Mouse (Mus musculus) MEL (cell line): ENCODE data around the gene Btbd7. TPM values are rescaled to one million over a fixed set of nuclear protein-coding genes. Genes with fewer than 3 reads are reported as not detected.

Experiments used
- DNase-seq: peaks from one replicate; pipeline ENCODE4 v3.0.0; 2011; ENCODE audit warnings: low read depth, low spot score
- H3K27ac ChIP-seq: 2 replicates; pipeline ENCODE4 v1.5.1; 2012; ENCODE audit warnings: low read depth, mild to moderate bottlenecking, control low read depth, low read length, moderate library complexity; ENCODE audit not compliant: control insufficient read depth
- H3K27me3 ChIP-seq, 2 experiments: fragments of 150-350 bp in 1 of 2; sonication (generic) in 1 of 2; 2 replicates each; pipeline ENCODE4 v1.6.1; 2012; ENCODE audit warnings: low read length in 2 of 2, mild to moderate bottlenecking in 2 of 2, improper control_type of control experiment in 1 of 2, moderate library complexity in 1 of 2; ENCODE audit not compliant: insufficient read depth in 2 of 2, control insufficient read depth in 1 of 2
- H3K36me3 ChIP-seq, 2 experiments: 2 replicates each; pipeline ENCODE4 v1.6.1; 2012 to 2014; ENCODE audit warnings: low read length in 2 of 2, improper control_type of control experiment in 1 of 2, inconsistent platforms in 1 of 2, mild to moderate bottlenecking in 1 of 2; ENCODE audit not compliant: insufficient read depth in 2 of 2, control insufficient read depth in 1 of 2
- H3K4me1 ChIP-seq, 2 experiments: fragments of 150-350 bp in 1 of 2; sonication (generic) in 1 of 2; 2 replicates each; pipeline ENCODE4 v1.6.1; 2012; ENCODE audit warnings: low read length in 2 of 2, improper control_type of control experiment in 1 of 2, mild to moderate bottlenecking in 1 of 2; ENCODE audit not compliant: insufficient read depth in 2 of 2, control insufficient read depth in 1 of 2
- H3K4me3 ChIP-seq, 2 experiments: fragments of 150-350 bp in 1 of 2; sonication (generic) in 1 of 2; 2 replicates each; pipeline ENCODE4 v1.5.1; 2012; ENCODE audit warnings: low read depth in 2 of 2, low read length in 2 of 2, mild to moderate bottlenecking in 2 of 2, moderate library complexity in 2 of 2, control low read depth in 1 of 2, improper control_type of control experiment in 1 of 2; ENCODE audit not compliant: control insufficient read depth in 1 of 2, insufficient read depth in 1 of 2
- H3K79me2 ChIP-seq: 2 replicates; pipeline ENCODE4 v1.6.1; 2012; ENCODE audit warnings: mild to moderate bottlenecking, low read length, moderate library complexity; ENCODE audit not compliant: control insufficient read depth, poor library complexity, insufficient read depth
- H3K9ac ChIP-seq: 2 replicates; pipeline ENCODE4 v1.6.1; 2012; ENCODE audit warnings: low read depth, mild to moderate bottlenecking, control low read depth, low read length, moderate library complexity; ENCODE audit not compliant: control insufficient read depth, poor library complexity, severe bottlenecking
- H3K9me3 ChIP-seq: fragments of 150-350 bp; sonication (generic); replicated peaks from 2 replicates; pipeline ENCODE4 v1.6.1; 2012; ENCODE audit warnings: mild to moderate bottlenecking, low read length, improper control_type of control experiment, moderate library complexity; ENCODE audit not compliant: insufficient read depth
- E2F4 ChIP-seq: IDR thresholded peaks from 2 replicates; pipeline ENCODE4 v1.6.1; 2011; ENCODE audit warnings: low read depth, low read length, improper control_type of control experiment, borderline replicate concordance
- ELF1 ChIP-seq: IDR thresholded peaks from 2 replicates; pipeline ENCODE4 v1.6.1; 2014; ENCODE audit warnings: low read depth, mild to moderate bottlenecking, inconsistent platforms, low read length, improper control_type of control experiment, moderate library complexity
- EP300 ChIP-seq, 2 experiments: IDR thresholded peaks; 2 replicates each; pipeline ENCODE4 v1.6.1; 2011; ENCODE audit warnings: improper control_type of control experiment in 2 of 2, low read length in 2 of 2, low read depth in 1 of 2, mild to moderate bottlenecking in 1 of 2
- ETS1 ChIP-seq: IDR thresholded peaks from 2 replicates; pipeline ENCODE4 v1.6.1; 2012; ENCODE audit warnings: low read depth, mild to moderate bottlenecking, inconsistent platforms, low read length, improper control_type of control experiment, moderate library complexity
- GATA1 ChIP-seq: IDR thresholded peaks from 2 replicates; pipeline ENCODE4 v1.6.1; 2011; ENCODE audit warnings: low read depth, low read length, improper control_type of control experiment
- HCFC1 ChIP-seq: IDR thresholded peaks from 2 replicates; pipeline ENCODE4 v1.6.1; 2012; ENCODE audit warnings: low read depth, mild to moderate bottlenecking, inconsistent platforms, low read length, improper control_type of control experiment, moderate library complexity
- JUND ChIP-seq: IDR thresholded peaks from 2 replicates; pipeline ENCODE4 v1.6.1; 2011; ENCODE audit warnings: low read depth, mild to moderate bottlenecking, improper control_type of control experiment, low read length
- KAT2A ChIP-seq: conservative IDR thresholded peaks from 2 replicates; pipeline ENCODE4 v1.6.1; 2012; ENCODE audit warnings: low read depth, low read length, improper control_type of control experiment, inconsistent platforms
- MAFK ChIP-seq: IDR thresholded peaks from 2 replicates; pipeline ENCODE4 v1.6.1; 2011; ENCODE audit warnings: low read depth, mild to moderate bottlenecking, low read length, improper control_type of control experiment, borderline replicate concordance
- MAX ChIP-seq: IDR thresholded peaks from 2 replicates; pipeline ENCODE4 v1.6.1; 2011; ENCODE audit warnings: low read length, improper control_type of control experiment
- MAZ ChIP-seq: IDR thresholded peaks from 2 replicates; pipeline ENCODE4 v1.6.1; 2012; ENCODE audit warnings: low read depth, mild to moderate bottlenecking, inconsistent platforms, low read length, improper control_type of control experiment
- MXI1 ChIP-seq: IDR thresholded peaks from 2 replicates; pipeline ENCODE4 v1.6.1; 2011; ENCODE audit warnings: mild to moderate bottlenecking, low read depth, low read length, improper control_type of control experiment
- MYB ChIP-seq: IDR thresholded peaks from 2 replicates; pipeline ENCODE4 v1.6.1; 2011; ENCODE audit warnings: mild to moderate bottlenecking, low read depth, low read length, improper control_type of control experiment
- NRF1 ChIP-seq: IDR thresholded peaks from 2 replicates; pipeline ENCODE4 v1.6.1; 2014; ENCODE audit warnings: low read depth, mild to moderate bottlenecking, inconsistent platforms, low read length, improper control_type of control experiment, moderate library complexity; ENCODE audit not compliant: poor library complexity, insufficient read depth, severe bottlenecking
- POLR2AphosphoS2 ChIP-seq: IDR thresholded peaks from 2 replicates; pipeline ENCODE4 v1.6.1; 2011; ENCODE audit warnings: low read length, improper control_type of control experiment
- RAD21 ChIP-seq: IDR thresholded peaks from 2 replicates; pipeline ENCODE4 v1.6.1; 2011; ENCODE audit warnings: mild to moderate bottlenecking, low read depth, low read length, improper control_type of control experiment
- RCOR1 ChIP-seq: IDR thresholded peaks from 2 replicates; pipeline ENCODE4 v1.6.1; 2012; ENCODE audit warnings: low read depth, mild to moderate bottlenecking, inconsistent platforms, low read length, improper control_type of control experiment
- SIN3A ChIP-seq: IDR thresholded peaks from 2 replicates; pipeline ENCODE4 v1.6.1; 2012; ENCODE audit warnings: low read length, improper control_type of control experiment, inconsistent platforms
- SMC3 ChIP-seq: IDR thresholded peaks from 2 replicates; pipeline ENCODE4 v1.6.1; 2011; ENCODE audit warnings: low read depth, low read length, improper control_type of control experiment
- TAL1 ChIP-seq: IDR thresholded peaks from 2 replicates; pipeline ENCODE4 v1.6.1; 2012; ENCODE audit warnings: mild to moderate bottlenecking, inconsistent platforms, low read length, moderate library complexity, mixed read lengths
- TBP ChIP-seq: IDR thresholded peaks from 2 replicates; pipeline ENCODE4 v1.8.0; 2011; ENCODE audit warnings: low read depth, low read length, improper control_type of control experiment
- TCF12 ChIP-seq: IDR thresholded peaks from 2 replicates; pipeline ENCODE4 v1.6.1; 2014; ENCODE audit warnings: low read depth, mild to moderate bottlenecking, inconsistent platforms, low read length, improper control_type of control experiment, moderate library complexity
- UBTF ChIP-seq: IDR thresholded peaks from 2 replicates; pipeline ENCODE4 v1.6.1; 2012; ENCODE audit warnings: low read depth, mild to moderate bottlenecking, inconsistent platforms, low read length, improper control_type of control experiment, moderate library complexity, borderline replicate concordance; ENCODE audit not compliant: insufficient read depth
- USF1 ChIP-seq: IDR thresholded peaks from 2 replicates; pipeline ENCODE4 v1.6.1; 2014; ENCODE audit warnings: low read depth, mild to moderate bottlenecking, inconsistent platforms, low read length, improper control_type of control experiment, moderate library complexity
- USF2 ChIP-seq, 2 experiments: IDR thresholded peaks; 2 replicates each; pipeline ENCODE4 v1.6.1; 2011 to 2012; ENCODE audit warnings: improper control_type of control experiment in 2 of 2, low read length in 2 of 2, borderline replicate concordance in 1 of 2, inconsistent platforms in 1 of 2, low read depth in 1 of 2, mild to moderate bottlenecking in 1 of 2; ENCODE audit not compliant: insufficient read depth in 1 of 2
- ZC3H11A ChIP-seq: IDR thresholded peaks from 2 replicates; pipeline ENCODE4 v1.6.1; 2012; ENCODE audit warnings: low read depth, mild to moderate bottlenecking, inconsistent platforms, low read length, improper control_type of control experiment
- ZKSCAN1 ChIP-seq: IDR thresholded peaks from 2 replicates; pipeline ENCODE4 v1.6.1; 2012; ENCODE audit warnings: low read depth, mild to moderate bottlenecking, inconsistent platforms, low read length, improper control_type of control experiment, moderate library complexity
- ZMIZ1 ChIP-seq: IDR thresholded peaks from 2 replicates; pipeline ENCODE4 v1.6.1; 2012; ENCODE audit warnings: low read depth, mild to moderate bottlenecking, inconsistent platforms, low read length, improper control_type of control experiment, moderate library complexity
- ZNF384 ChIP-seq: IDR thresholded peaks from 2 replicates; pipeline ENCODE4 v1.6.1; 2012; ENCODE audit warnings: low read depth, mild to moderate bottlenecking, inconsistent platforms, low read length, improper control_type of control experiment
- polyA plus RNA-seq, 2 experiments: library from polyadenylated mRNA; stranded (reverse) in 1 of 2; unstranded in 1 of 2; fragments of >175 nt in 1 of 2; fragments of >200 nt in 1 of 2; gene quantifications; 2 replicates each; pipeline versions ENCODE4 v1.2.1 to v1.2.4; 2012; ENCODE audit warnings: low replicate concordance in 2 of 2, low read depth in 1 of 2; ENCODE audit not compliant: insufficient read length in 2 of 2, insufficient read depth in 1 of 2, missing spikeins in 1 of 2
- total RNA-seq: library from RNA; depleted of rRNA; stranded (reverse); fragments of 300-350 nt; gene quantifications from 2 replicates; pipeline ENCODE4 v1.2.3, GENCODE M21; 2012

The Btbd7 gene
- total and polyA plus RNA-seq, 3 experiments, result 8.4 to 14.3 TPM; not detected in 1

GRCm38 (mm10) chr12:102758403-102758756 lies 119.9 kb downstream of the Btbd7 start, which contains the start of gene Gm20604:
Gene Gm20604, minus strand, starts transcription at chr12:102758672.
- Histone ChIP-seq H3K27ac (peak within 1 kb of the TSS; percentile 69), H3K9me3 (no peaks in the 10 kb centered on the region), H3K4me3 (peak within 1 kb of the TSS; percentile 85 to 94), H3K27me3 (no peaks in the 10 kb centered on the region), H3K36me3 (peaks cover 6 to 33% of the 10 kb centered on the region in 2 experiments), H3K4me1 (peaks cover 0 to 11% of the 10 kb centered on the region in 2 experiments; a peak in 2 of 4 replicates), H3K9ac (peak within 1 kb of the TSS; percentile 87), H3K79me2 (peaks cover 55% of the 10 kb centered on the region)
- peak; percentile 55 for DNase-seq
- TF ChIP-seq SIN3A (no peak; the same call in 1 of the 2 replicates), MAZ (peak; percentile 63; the same call in 1 of the 2 replicates)

- H3K27ac ChIP-seq, result peak within 1 kb of the TSS; percentile 69
- H3K4me3 ChIP-seq, result peak within 1 kb of the TSS; percentile 85 to 94
- peaks cover 7 to 33% of the 10 kb centered on the region in 2 experiments for H3K36me3 ChIP-seq
- H3K9ac ChIP-seq, result peak within 1 kb of the TSS; percentile 87
- H3K9me3 ChIP-seq, result no peaks in the 10 kb centered on the region
- H3K4me1 ChIP-seq, result peaks cover 0 to 11% of the 10 kb centered on the region in 2 experiments; a peak in 2 of 4 replicates
- H3K27me3 ChIP-seq, result no peaks in the 10 kb centered on the region
- peaks cover 55% of the 10 kb centered on the region for H3K79me2 ChIP-seq
- DNase-seq, result peak; percentile 98
- TF ChIP-seq ZNF384 (no peak), MAX (0 out of 2 replicates have a peak, but pooled peaks have one; percentile 31), MXI1 (peak; percentile 80), EP300 (IDR thresholded peaks at IDR 0.05; ENCODE audit: low read depth in 1 of 2, low read length in 2 of 2) (0 out of 4 replicates have a peak, but pooled peaks of 1 of the 2 experiments have one; percentile 4), SMC3 (no peak), GATA1 (no peak), ZMIZ1 (0 out of 2 replicates have a peak, but pooled peaks have one; percentile 24), MAZ (peak; percentile 92), POLR2AphosphoS2 (peak; percentile 66; the same call in 1 of the 2 replicates), TCF12 (no peak; the same call in 1 of the 2 replicates), TBP (peak; percentile 57; the same call in 1 of the 2 replicates), USF1 (no peak), ZKSCAN1 (no peak), MYB (no peak), RCOR1 (no peak), UBTF (no peak), JUND (no peak), TAL1 (no peak), ETS1 (0 out of 2 replicates have a peak, but pooled peaks have one; percentile 14), ZC3H11A (no peak), USF2 (IDR thresholded peaks at IDR 0.05; ENCODE audit: borderline replicate concordance in 1 of 2, insufficient read depth in 1 of 2, low read depth in 1 of 2, low read length in 2 of 2) (no peak), HCFC1 (peak; percentile 95), RAD21 (no peak), E2F4 (peak; percentile 80; the same call in 1 of the 2 replicates), NRF1 (peak; percentile 19; the same call in 1 of the 2 replicates), ELF1 (peak; percentile 94), SIN3A (peak; percentile 93), KAT2A (peak; percentile 77; the same call in 1 of the 2 replicates), MAFK (no peak)
These were observed 120.4 kb downstream of the Btbd7 start, which contains the start of the genes Gm28051, Gon7 and Ubr7 for GRCm38 (mm10) chr12:102757689-102758402. Gene Gm28051, minus strand, starts transcription at chr12:102757765. Gene Gon7, minus strand, starts transcription at chr12:102757803. Gene Ubr7, plus strand, starts transcription at chr12:102757967.
